Mouse (Mus musculus) liver, embryonic 14.5 days (tissue): ENCODE measurements at regions not wholly inside any gene's neighbourhood (a gene's known extent, or its start where the extent isn't known, plus 50 kb on each side); places are given as distances from the start of the nearest gene placed in this dataset.

ENCODE experiments used
- CTCF ChIP-seq: IDR thresholded peaks from 2 replicates; pipeline ENCODE4 v1.5.1; 2016; ENCODE audit warnings: antibody characterized with exemption, low read depth, control low read depth
- EP300 ChIP-seq: IDR thresholded peaks from 2 replicates; pipeline ENCODE4 v1.6.1; 2016; ENCODE audit warnings: antibody characterized with exemption, low read depth

DNA sequence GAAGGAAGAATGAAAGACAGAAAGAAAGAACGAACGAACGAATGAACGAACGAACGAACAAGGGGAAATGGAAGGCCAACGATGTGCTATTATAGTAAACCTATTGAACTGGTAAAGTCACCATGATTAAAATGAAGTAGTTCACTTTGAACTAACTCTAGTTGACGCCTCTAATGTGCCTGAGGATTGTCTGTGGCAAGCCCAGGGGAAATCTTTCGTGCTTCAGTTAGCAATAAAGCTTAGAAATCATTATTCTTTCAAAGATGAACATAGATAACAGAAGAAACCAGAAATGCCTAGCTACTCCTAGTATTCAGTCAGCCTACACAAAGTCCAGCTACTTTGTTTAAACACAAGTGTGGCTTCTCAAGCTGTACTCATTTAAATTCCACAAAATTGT, 515.9 kb upstream of the Tenm3 start:
- TF ChIP-seq CTCF (no peak), EP300 (no peak)
